Mouse (Mus musculus) erythroblast, adult 5-6 weeks (primary cell): ENCODE measurements around the gene Zbtb46. TPM values are rescaled to one million over a fixed set of nuclear protein-coding genes. Genes with fewer than 3 reads are reported as not detected.
A peak's percentile ranks its signal among the peaks of the same experiment; 100 is the strongest.

Experiments used
- ATAC-seq: replicated peaks from 2 replicates; pipeline ENCODE4 v1.8.0; 2016; ENCODE audit warnings: moderate number of reproducible peaks, mild to moderate bottlenecking, moderate TSS enrichment, inconsistent platforms; ENCODE audit not compliant: poor library complexity, low FRiP score, severe bottlenecking
- total RNA-seq, 2 experiments: library from RNA; stranded (forward) in 1 of 2; stranded (reverse) in 1 of 2; fragments of 150-400 nt in 1 of 2; fragments of 200-764, 138-1000 nt in 1 of 2; gene quantifications; 2 replicates each; pipeline versions ENCODE4 v1.2.3 to v1.2.4; 2015 to 2017; ENCODE audit warnings: low replicate concordance in 2 of 2

The Zbtb46 gene
- total RNA-seq, 2 experiments from 2014 or later, result 2.9 to 6.2 TPM

DNA sequence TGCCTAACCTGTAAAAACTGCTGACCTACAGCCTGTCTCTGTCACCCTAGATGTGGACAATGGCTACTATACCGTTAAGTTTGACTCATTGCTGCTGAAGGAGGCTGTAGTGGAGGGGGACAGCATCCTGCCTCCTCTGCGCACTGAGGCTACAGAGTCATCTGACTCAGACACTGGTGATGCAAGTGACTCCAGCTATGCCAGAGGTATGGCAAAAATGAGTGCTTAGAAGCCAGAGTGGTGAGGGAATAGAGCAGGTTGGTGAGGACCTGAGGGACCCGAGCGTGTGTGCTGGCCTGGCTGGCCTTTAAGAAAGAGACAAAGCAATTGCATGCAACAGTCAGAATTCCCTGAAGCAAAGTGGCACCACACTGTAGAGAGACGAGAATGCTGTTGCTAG is 80.5 kb downstream of the Zbtb46 start:
- ATAC-seq, result no peak

GRCm38 (mm10) chr2:181377230-181377629 is 82.0 kb downstream of the Zbtb46 start:
- ATAC-seq, result no peak

DNA sequence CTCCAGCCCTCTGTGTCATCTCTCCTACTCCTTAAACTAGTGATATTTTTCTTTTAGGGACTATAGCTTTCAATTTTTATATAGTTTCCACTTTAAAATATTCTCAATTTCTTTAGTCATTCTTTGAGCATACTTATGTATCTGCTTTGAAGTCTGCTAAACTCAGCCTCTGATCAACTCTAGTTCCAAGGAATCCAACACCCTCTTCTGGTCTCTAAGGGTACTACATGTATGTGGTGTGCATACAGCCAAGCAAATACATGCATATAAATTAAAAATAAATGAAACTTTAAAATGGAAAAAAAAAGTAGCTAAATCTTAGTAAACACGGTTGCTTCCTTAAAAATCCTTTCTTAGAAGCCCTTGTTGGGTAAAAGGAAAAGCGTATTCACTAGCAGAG is 83.4 kb downstream of the Zbtb46 start:
- peak; percentile 72 for ATAC-seq

GRCm38 (mm10) chr2:181370001-181370400 is 89.2 kb downstream of the Zbtb46 start:
- ATAC-seq, result no peak

GRCm38 (mm10) chr2:181365655-181366075 is 93.6 kb downstream of the Zbtb46 start:
- peak; percentile 54 for ATAC-seq

GRCm38 (mm10) chr2:181364860-181365596 is 94.2 kb downstream of the Zbtb46 start, which contains the start of the genes Zgpat and Arfrp1:
Gene Zgpat, plus strand, starts transcription at chr2:181364928.
Gene Arfrp1, minus strand, starts transcription at chr2:181365404.
- peak; percentile 89 for ATAC-seq

DNA sequence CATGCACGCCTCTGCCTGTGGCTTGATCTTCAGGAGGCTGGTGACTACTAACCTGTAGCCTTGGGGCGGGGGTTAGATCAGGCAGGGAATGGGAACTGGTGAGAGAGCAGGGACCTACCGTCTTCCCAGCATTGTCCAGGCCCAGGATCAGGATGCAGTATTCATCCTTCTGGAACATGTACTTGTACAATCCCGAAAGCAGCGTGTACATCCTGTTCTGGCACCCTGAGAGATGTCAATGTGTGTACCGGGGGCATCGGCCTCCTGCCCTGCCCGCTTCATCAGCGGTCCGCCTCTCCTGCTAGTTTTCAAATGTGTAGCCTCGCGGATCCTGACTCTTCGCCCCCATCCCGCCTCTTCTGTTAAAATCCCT is 94.8 kb downstream of the Zbtb46 start:
- ATAC-seq, result no peak

DNA sequence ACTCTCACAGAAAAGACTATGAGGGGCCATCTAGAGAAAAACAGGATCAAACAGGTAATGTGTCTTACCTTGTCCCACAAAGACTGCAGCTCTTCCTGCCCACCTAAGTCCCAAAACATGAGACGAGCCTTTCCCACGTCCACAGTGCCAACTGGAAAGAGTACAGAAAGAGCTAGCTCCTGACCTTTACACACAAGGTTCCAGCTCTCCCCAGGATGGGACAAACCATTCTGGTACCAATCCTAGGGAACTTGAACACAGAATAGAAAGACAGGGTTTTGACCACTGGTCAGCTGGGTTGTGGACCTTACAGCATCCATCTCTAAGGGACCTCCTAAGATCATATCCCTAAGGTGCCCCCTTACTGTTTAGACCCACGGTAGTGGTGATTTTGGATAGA is 95.3 kb downstream of the Zbtb46 start:
- ATAC-seq, result no peak

- ATAC-seq, result no peak
These were observed 102.4 kb downstream of the Zbtb46 start for GRCm38 (mm10) chr2:181356780-181357179.

GRCm38 (mm10) chr2:181342766-181343165 is 116.5 kb downstream of the Zbtb46 start:
- ATAC-seq, result no peak

DNA sequence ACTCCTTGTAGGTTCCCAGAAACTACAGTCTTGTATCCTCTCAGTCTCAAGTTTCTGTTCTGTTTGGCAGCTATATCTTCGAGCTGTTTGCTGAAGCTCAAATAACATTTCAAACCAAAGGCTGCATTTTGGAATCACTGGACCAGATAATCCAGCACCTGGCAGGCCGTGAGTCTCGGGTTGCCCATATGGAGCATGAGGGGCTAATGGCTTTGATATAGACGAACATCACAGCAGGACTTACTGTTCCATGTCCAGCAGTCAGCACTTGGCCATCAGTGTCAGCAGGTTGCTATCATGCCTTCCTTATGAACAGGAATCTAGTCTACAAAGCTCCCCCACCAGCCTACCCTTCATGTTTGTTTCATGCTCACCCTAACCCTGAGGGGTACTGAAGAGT is 118.8 kb downstream of the Zbtb46 start:
- no peak for ATAC-seq

Other genes starting within 250 kb of the Zbtb46 start
- gene Srms, start 246.2 kb downstream of the Zbtb46 start, total RNA-seq (2015; ENCODE audit: low replicate concordance), result not detected in 2 replicates
- gene Srms, start 246.2 kb downstream of the Zbtb46 start, total RNA-seq (2017; ENCODE audit: low replicate concordance), result not detected in 2 replicates
- gene Fndc11, start 239.4 kb downstream of the Zbtb46 start, total RNA-seq (2015; ENCODE audit: low replicate concordance), result 1.3 and 20.8 TPM in 2 replicates
- 0.98 and 1.4 TPM in 2 replicates for gene Fndc11, start 239.4 kb downstream of the Zbtb46 start, total RNA-seq (2017; ENCODE audit: low replicate concordance)
- gene Helz2, start 217.4 kb downstream of the Zbtb46 start, total RNA-seq (2015; ENCODE audit: low replicate concordance), result 8.6 and 10.0 TPM in 2 replicates
- 11.8 and 12.1 TPM in 2 replicates for gene Helz2, start 217.4 kb downstream of the Zbtb46 start, total RNA-seq (2017; ENCODE audit: low replicate concordance)
- 23.6 and 24.6 TPM in 2 replicates for gene Gmeb2, start 171.4 kb downstream of the Zbtb46 start, total RNA-seq (2015; ENCODE audit: low replicate concordance)
- gene Gmeb2, start 171.4 kb downstream of the Zbtb46 start, total RNA-seq (2017; ENCODE audit: low replicate concordance), result 15.4 and 41.7 TPM in 2 replicates
- gene Stmn3, start 144.9 kb downstream of the Zbtb46 start, total RNA-seq (2015; ENCODE audit: low replicate concordance), result not detected in 2 replicates
- not detected in 2 replicates for gene Stmn3, start 144.9 kb downstream of the Zbtb46 start, total RNA-seq (2017; ENCODE audit: low replicate concordance)
- 7.7 and 17.5 TPM in 2 replicates for gene Rtel1, start 139.7 kb downstream of the Zbtb46 start, total RNA-seq (2015; ENCODE audit: low replicate concordance)
- gene Rtel1, start 139.7 kb downstream of the Zbtb46 start, total RNA-seq (2017; ENCODE audit: low replicate concordance), result 19.9 and 23.7 TPM in 2 replicates
- 0.77 and 2.3 TPM in 2 replicates for gene Zgpat, start 94.5 kb downstream of the Zbtb46 start, total RNA-seq (2015; ENCODE audit: low replicate concordance)
- gene Zgpat, start 94.5 kb downstream of the Zbtb46 start, total RNA-seq (2017; ENCODE audit: low replicate concordance), result 10.5 and 11.0 TPM in 2 replicates
- 0.96 and 11.1 TPM in 2 replicates for gene Arfrp1, start 94.0 kb downstream of the Zbtb46 start, total RNA-seq (2015; ENCODE audit: low replicate concordance)
- 4.0 and 13.0 TPM in 2 replicates for gene Arfrp1, start 94.0 kb downstream of the Zbtb46 start, total RNA-seq (2017; ENCODE audit: low replicate concordance)
- 8.8 and 11.5 TPM in 2 replicates for gene Lime1, start 79.3 kb downstream of the Zbtb46 start, total RNA-seq (2015; ENCODE audit: low replicate concordance)
- gene Lime1, start 79.3 kb downstream of the Zbtb46 start, total RNA-seq (2017; ENCODE audit: low replicate concordance), result 2.5 and 3.8 TPM in 2 replicates
- not detected in 2 replicates for gene Abhd16b, start 33.8 kb upstream of the Zbtb46 start, total RNA-seq (2015; ENCODE audit: low replicate concordance)
- gene Abhd16b, start 33.8 kb upstream of the Zbtb46 start, total RNA-seq (2017; ENCODE audit: low replicate concordance), result not detected in 2 replicates
- 21.3 and 27.5 TPM in 2 replicates for gene Tpd52l2, start 37.7 kb upstream of the Zbtb46 start, total RNA-seq (2015; ENCODE audit: low replicate concordance)
- gene Tpd52l2, start 37.7 kb upstream of the Zbtb46 start, total RNA-seq (2017; ENCODE audit: low replicate concordance), result 25.3 and 41.0 TPM in 2 replicates
- gene Dnajc5, start 61.1 kb upstream of the Zbtb46 start, total RNA-seq (2015; ENCODE audit: low replicate concordance), result 8.2 and 17.1 TPM in 2 replicates
- gene Dnajc5, start 61.1 kb upstream of the Zbtb46 start, total RNA-seq (2017; ENCODE audit: low replicate concordance), result 12.7 and 14.8 TPM in 2 replicates
- gene Uckl1, start 125.5 kb upstream of the Zbtb46 start, total RNA-seq (2015; ENCODE audit: low replicate concordance), result 18.8 and 40.8 TPM in 2 replicates
- gene Uckl1, start 125.5 kb upstream of the Zbtb46 start, total RNA-seq (2017; ENCODE audit: low replicate concordance), result 11.6 and 16.0 TPM in 2 replicates
- gene Prpf6, start 132.4 kb upstream of the Zbtb46 start, total RNA-seq (2015; ENCODE audit: low replicate concordance), result 9.2 and 16.9 TPM in 2 replicates
- 21.0 and 30.1 TPM in 2 replicates for gene Prpf6, start 132.4 kb upstream of the Zbtb46 start, total RNA-seq (2017; ENCODE audit: low replicate concordance)
- 2.1 and 6.3 TPM in 2 replicates for gene Zfp512b, start 133.4 kb upstream of the Zbtb46 start, total RNA-seq (2015; ENCODE audit: low replicate concordance)
- 1.5 and 5.1 TPM in 2 replicates for gene Zfp512b, start 133.4 kb upstream of the Zbtb46 start, total RNA-seq (2017; ENCODE audit: low replicate concordance)
- gene Samd10, start 139.8 kb upstream of the Zbtb46 start, total RNA-seq (2015; ENCODE audit: low replicate concordance), result 0.63 and 4.0 TPM in 2 replicates
- 0.56 and 1.9 TPM in 2 replicates for gene Samd10, start 139.8 kb upstream of the Zbtb46 start, total RNA-seq (2017; ENCODE audit: low replicate concordance)
- not detected in 2 replicates for gene Gm29797, start 197.6 kb upstream of the Zbtb46 start, total RNA-seq (2015; ENCODE audit: low replicate concordance)
- gene Gm29797, start 197.6 kb upstream of the Zbtb46 start, total RNA-seq (2017; ENCODE audit: low replicate concordance), result not detected in 2 replicates
- not detected in 2 replicates for gene Sox18, start 212.2 kb upstream of the Zbtb46 start, total RNA-seq (2015; ENCODE audit: low replicate concordance)
- gene Sox18, start 212.2 kb upstream of the Zbtb46 start, total RNA-seq (2017; ENCODE audit: low replicate concordance), result not detected in 2 replicates
- gene Tcea2, start 220.9 kb upstream of the Zbtb46 start, total RNA-seq (2015; ENCODE audit: low replicate concordance), result not detected in 2 replicates
- gene Tcea2, start 220.9 kb upstream of the Zbtb46 start, total RNA-seq (2017; ENCODE audit: low replicate concordance), result not detected in 2 replicates
- gene Rgs19, start 234.6 kb upstream of the Zbtb46 start, total RNA-seq (2015; ENCODE audit: low replicate concordance), result 127 and 130 TPM in 2 replicates
- gene Rgs19, start 234.6 kb upstream of the Zbtb46 start, total RNA-seq (2017; ENCODE audit: low replicate concordance), result 29.4 and 41.5 TPM in 2 replicates
- gene Lkaaear1, start 239.0 kb upstream of the Zbtb46 start, total RNA-seq (2015; ENCODE audit: low replicate concordance), result not detected in 2 replicates
- not detected in 2 replicates for gene Lkaaear1, start 239.0 kb upstream of the Zbtb46 start, total RNA-seq (2017; ENCODE audit: low replicate concordance)